In genomic region chr10:118831190-118831589, GRCm38 (mm10) we compare ENCODE assay signal across 28 mouse cellular contexts.
"Had no signal": no experiment of that assay in that cellular context is flagged by ENCODE, and none has a peak within 500 bp of the region (broad histone marks: within the 10 kb centered on the region; RNA-seq: fewer than 3 reads in every experiment).

No protein-coding gene starts in this region.

- ATAC-seq: forebrain, embryonic 13.5 days; forebrain, embryonic 14.5 days; forebrain, embryonic 15.5 days; forebrain, embryonic 16.5 days; forebrain, postnatal 0 days had no signal

- H3K4me2 ChIP-seq: embryonic facial prominence, embryonic 12.5 days; embryonic facial prominence, embryonic 13.5 days; embryonic facial prominence, embryonic 15.5 days; forebrain, embryonic 12.5 days; forebrain, embryonic 13.5 days; forebrain, embryonic 15.5 days had no signal

- H3K36me3 ChIP-seq: embryonic facial prominence, embryonic 10.5 days; embryonic facial prominence, embryonic 12.5 days; embryonic facial prominence, embryonic 13.5 days; embryonic facial prominence, embryonic 15.5 days; forebrain, embryonic 10.5 days; forebrain, embryonic 12.5 days; forebrain, embryonic 15.5 days had no signal

- H3K27ac ChIP-seq: embryonic facial prominence, embryonic 10.5 days; embryonic facial prominence, embryonic 12.5 days; embryonic facial prominence, embryonic 13.5 days; embryonic facial prominence, embryonic 15.5 days; forebrain, embryonic 10.5 days; forebrain, embryonic 12.5 days; forebrain, embryonic 13.5 days; forebrain, embryonic 15.5 days; gastrocnemius, adult 2 months; heart, adult 2 months had no signal

- H3K4me1 ChIP-seq: embryonic facial prominence, embryonic 10.5 days; embryonic facial prominence, embryonic 12.5 days; embryonic facial prominence, embryonic 13.5 days; embryonic facial prominence, embryonic 15.5 days; forebrain, embryonic 10.5 days; forebrain, embryonic 12.5 days; forebrain, embryonic 13.5 days; forebrain, embryonic 15.5 days had no signal

- H3K9me3 ChIP-seq: embryonic facial prominence, embryonic 10.5 days; embryonic facial prominence, embryonic 12.5 days; embryonic facial prominence, embryonic 13.5 days; embryonic facial prominence, embryonic 15.5 days; forebrain, embryonic 10.5 days; forebrain, embryonic 12.5 days; forebrain, embryonic 13.5 days; forebrain, embryonic 15.5 days had no signal

- DNase-seq: cerebellum, adult 2 months; cerebellum, adult 8-10 months; cerebellum, adult 9-10 months; cerebellum, adult 9-11 months; cerebellum, postnatal 10 days; cerebellum, postnatal 14 days; cerebellum, postnatal 25 days; cerebellum, postnatal 36 days; embryo, embryonic 11 days; forebrain, postnatal 0 days; gastrocnemius, adult 2 months; gastrocnemius, postnatal 10 days; gastrocnemius, postnatal 14 days; gastrocnemius, postnatal 25 days; gastrocnemius, postnatal 36 days; heart, adult 18-20 months; heart, adult 2 months had no signal

- H3K27me3 ChIP-seq: embryonic facial prominence, embryonic 12.5 days; embryonic facial prominence, embryonic 13.5 days; embryonic facial prominence, embryonic 15.5 days; forebrain, embryonic 12.5 days; forebrain, embryonic 13.5 days; forebrain, embryonic 15.5 days had no signal

- H3K9ac ChIP-seq: embryonic facial prominence, embryonic 12.5 days; embryonic facial prominence, embryonic 13.5 days; embryonic facial prominence, embryonic 15.5 days; forebrain, embryonic 12.5 days; forebrain, embryonic 13.5 days; forebrain, embryonic 15.5 days; forebrain, postnatal 0 days had no signal

- H3K4me3 ChIP-seq: embryonic facial prominence, embryonic 10.5 days; embryonic facial prominence, embryonic 12.5 days; embryonic facial prominence, embryonic 13.5 days; embryonic facial prominence, embryonic 15.5 days; erythroblast, embryonic 14.5 days; forebrain, embryonic 10.5 days; forebrain, embryonic 12.5 days; forebrain, embryonic 13.5 days; forebrain, embryonic 15.5 days; gastrocnemius, adult 2 months; heart, adult 2 months had no signal
